In the genomic region with DNA sequence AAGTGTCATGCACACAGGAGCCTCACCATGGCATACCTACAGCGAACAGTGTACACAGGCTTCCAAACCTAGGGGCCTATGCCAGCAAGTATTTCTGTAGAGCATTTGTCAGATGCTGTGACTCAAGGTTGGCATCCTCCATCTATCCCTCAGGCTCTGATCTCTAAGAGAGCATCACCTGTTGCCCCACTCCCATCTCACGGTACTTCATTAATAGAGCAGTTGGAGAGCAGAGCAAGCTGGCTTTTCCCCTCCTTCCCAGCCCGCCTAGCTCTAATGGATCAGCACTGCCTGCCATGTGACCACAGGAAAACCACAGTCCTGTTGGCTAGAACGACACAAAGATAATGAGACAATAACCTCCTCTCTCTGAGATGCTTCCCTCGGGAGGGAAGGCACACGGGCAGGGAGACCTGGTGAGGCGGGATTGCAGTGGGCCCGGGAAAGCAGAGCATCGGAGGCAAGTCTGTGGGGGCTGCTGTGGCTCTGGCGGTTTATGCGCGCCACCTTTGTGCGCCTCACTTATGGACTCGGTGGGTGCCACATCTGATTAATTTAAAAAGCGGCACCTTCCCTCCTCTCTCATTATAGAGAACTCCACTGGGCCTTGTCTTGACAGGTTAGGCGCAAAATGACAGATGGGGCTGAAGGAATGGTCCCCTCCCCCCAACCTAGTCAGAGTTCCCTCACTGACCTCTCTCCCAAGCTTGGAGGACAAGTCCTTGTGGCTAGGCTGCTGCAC, we compare ENCODE assay signal across 9 mouse cellular contexts.
A peak's percentile ranks its signal among the peaks of the same experiment; 100 is the strongest.
DNase-seq lines count a peak whose midpoint lies in the region; ATAC-seq lines count a peak whose summit lies in the region.
"Had no signal": no experiment of that assay in that cellular context is flagged by ENCODE, and none has a peak within 500 bp of the region (broad histone marks: within the 10 kb centered on the region; RNA-seq: fewer than 3 reads in every experiment).

No protein-coding gene starts in this region.

- peaks cover 15% of the 10 kb centered on the region for H3K4me1 ChIP-seq in megakaryocyte, embryonic 14.5 days
- H3K4me1 ChIP-seq in hindbrain, embryonic 16.5 days (ENCODE audit: control insufficient read depth, insufficient read depth, low read depth, low read length): no peaks in the 10 kb centered on the region; the same call in none of the 2 replicates
- H3K4me1 ChIP-seq: limb, embryonic 13.5 days had no signal

- peak overlapping the region; percentile 43 for H3K4me3 ChIP-seq in megakaryocyte, embryonic 14.5 days (replicated peaks)
- H3K4me3 ChIP-seq in hindbrain, embryonic 16.5 days (ENCODE audit: low read length): no peak overlapping the region
- H3K4me3 ChIP-seq: limb, embryonic 13.5 days had no signal

- WGBS in hindbrain, embryonic 16.5 days: 23% methylated on average over 16 of the region's 16 CpGs

- peaks cover 3% of the 10 kb centered on the region for H3K9me3 ChIP-seq in megakaryocyte, embryonic 14.5 days
- H3K9me3 ChIP-seq in hindbrain, embryonic 16.5 days (ENCODE audit: control insufficient read depth, low read length): no peaks in the 10 kb centered on the region
- H3K9me3 ChIP-seq: limb, embryonic 13.5 days had no signal

- peak; percentile 38 for DNase-seq in embryo, embryonic 11 days
- no peak for DNase-seq in thymus, postnatal 0 days (ENCODE audit: low spot score)
- DNase-seq in MN1 (ENCODE audit: low spot score): no peak
- DNase-seq in right cerebral cortex, postnatal 4 days: no peak
- no peak for DNase-seq in adrenal gland, adult 8-10 months

- H3K27me3 ChIP-seq in megakaryocyte, embryonic 14.5 days (replicated peaks): peaks cover 11% of the 10 kb centered on the region
- no peaks in the 10 kb centered on the region for H3K27me3 ChIP-seq in hindbrain, embryonic 16.5 days (replicated peaks; ENCODE audit: control insufficient read depth, insufficient read depth, low read length)

- H3K9ac ChIP-seq in hindbrain, embryonic 16.5 days (ENCODE audit: low read depth, low read length): no peak overlapping the region
- H3K9ac ChIP-seq: limb, embryonic 13.5 days had no signal

- no peaks in the 10 kb centered on the region for H3K36me3 ChIP-seq in megakaryocyte, embryonic 14.5 days (replicated peaks; ENCODE audit: low read length)
- no peaks in the 10 kb centered on the region for H3K36me3 ChIP-seq in hindbrain, embryonic 16.5 days (ENCODE audit: control insufficient read depth, insufficient read depth, low read length)
- H3K36me3 ChIP-seq: limb, embryonic 13.5 days had no signal

- peak overlapping the region; percentile 40 for H3K4me2 ChIP-seq in hindbrain, embryonic 16.5 days (ENCODE audit: low read length)
- H3K4me2 ChIP-seq: limb, embryonic 13.5 days had no signal

- no peak overlapping the region for H3K27ac ChIP-seq in hindbrain, embryonic 16.5 days (ENCODE audit: low read depth, low read length)
- H3K27ac ChIP-seq: limb, embryonic 13.5 days had no signal

- ATAC-seq in megakaryocyte, adult 5-6 weeks (ENCODE audit: poor library complexity, severe bottlenecking): no peak
- ATAC-seq in hindbrain, embryonic 16.5 days: peak; percentile 81
